Mouse (Mus musculus) brain, embryonic 14.5 days (tissue): ENCODE results near the gene Sp2. TPM values are rescaled to one million over a fixed set of nuclear protein-coding genes. Genes with fewer than 3 reads are reported as not detected.

Experiments used
- DNase-seq: peaks from one replicate; pipeline ENCODE4 v3.0.0-alpha.2; 2011; ENCODE audit warnings: low read depth
- CTCF ChIP-seq: fragments of 200-500 bp; IDR thresholded peaks from 2 replicates; pipeline ENCODE4 v1.5.1; 2012; ENCODE audit warnings: inconsistent platforms, mild to moderate bottlenecking, moderate library complexity, borderline replicate concordance; ENCODE audit not compliant: insufficient read depth, insufficient read length; ENCODE audit errors: extremely low read depth
- POLR2A ChIP-seq: fragments of 200-500 bp; IDR thresholded peaks from 2 replicates; pipeline ENCODE4 v1.6.1; 2012; ENCODE audit warnings: mild to moderate bottlenecking, inconsistent platforms, borderline replicate concordance; ENCODE audit not compliant: poor library complexity, insufficient read depth, insufficient read length, severe bottlenecking; ENCODE audit errors: extremely low read depth
- polyA plus RNA-seq: library from polyadenylated mRNA; depleted of rRNA; stranded (reverse); fragments of >200 nt; gene quantifications from 2 replicates; pipeline ENCODE4 v1.2.3, GENCODE M21; 2012

The Sp2 gene
- polyA plus RNA-seq, 1 experiment: 17.8 TPM

DNA sequence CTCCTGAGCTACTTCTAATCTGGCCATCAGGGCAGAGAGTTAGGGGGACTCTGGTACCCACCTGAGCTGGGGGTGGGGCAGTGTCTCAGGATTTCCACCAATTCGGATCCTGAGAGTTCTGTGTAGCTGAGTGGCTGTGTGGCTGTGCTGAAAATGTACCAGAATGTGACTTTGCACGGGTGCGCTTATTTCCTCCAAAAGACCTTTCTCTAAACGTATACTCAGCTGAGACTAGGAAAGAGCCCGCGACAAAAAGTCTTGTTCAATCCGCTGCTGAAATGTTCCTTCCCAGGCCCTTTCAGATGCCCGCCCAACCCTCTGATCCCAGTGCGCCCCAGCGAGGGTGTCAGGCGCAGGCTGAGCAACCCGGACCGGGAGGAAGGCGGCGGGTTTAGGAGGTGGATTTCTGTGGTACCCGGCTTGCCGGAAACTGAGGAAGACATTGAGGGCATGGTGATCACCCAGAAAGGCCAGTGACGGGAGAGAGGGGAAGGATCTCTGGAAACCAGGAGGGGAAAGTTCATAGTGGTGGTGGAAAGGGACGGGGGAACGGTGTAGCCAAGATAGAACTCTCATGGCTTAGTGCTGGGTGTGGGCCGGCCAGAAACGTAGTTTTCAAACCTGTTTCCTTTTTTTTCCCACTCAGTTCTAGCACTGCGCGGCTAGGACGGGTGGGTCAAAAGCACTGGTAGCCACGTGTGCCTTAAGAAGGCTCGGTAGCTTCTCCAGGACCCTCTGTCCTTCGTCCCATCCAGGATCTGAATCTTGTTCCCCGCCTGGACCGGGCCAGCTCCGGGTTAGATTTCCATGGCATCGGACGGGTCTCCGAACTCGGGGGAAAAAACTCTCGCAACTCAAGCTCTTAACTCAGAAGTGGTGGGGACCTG is 35.2 kb upstream of the Sp2 start:
- DNase-seq: no peak
- TF ChIP-seq POLR2A (no peak), CTCF (no peak)

DNA sequence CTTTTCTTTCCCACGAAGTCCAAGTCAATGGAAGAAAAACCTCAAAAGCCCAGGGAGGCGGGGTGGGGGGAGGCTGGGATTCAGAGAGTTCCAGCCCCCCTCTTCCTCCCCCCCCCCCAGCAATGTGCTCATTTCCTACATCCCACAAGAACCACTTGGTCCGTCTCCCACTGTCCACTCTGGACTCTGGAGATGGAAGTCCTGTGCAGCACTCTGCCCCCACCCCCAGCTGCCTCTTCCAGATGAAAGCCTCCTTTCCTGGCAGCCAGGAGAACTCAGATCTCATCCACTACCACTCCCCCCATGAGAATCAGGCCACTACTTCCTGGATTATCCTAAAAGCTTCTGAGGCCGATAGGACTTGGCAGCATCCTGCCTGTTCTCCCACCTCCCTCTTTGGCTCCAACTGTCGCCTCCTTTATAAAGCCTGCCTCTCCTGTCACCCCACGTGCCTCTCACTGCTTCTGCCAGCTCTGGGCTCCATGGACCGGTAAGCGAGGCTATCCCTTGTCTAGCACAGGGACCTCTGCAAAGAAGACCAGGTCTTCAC is 30.4 kb upstream of the Sp2 start, which contains the start of gene Sp6:
Gene Sp6, plus strand, starts transcription at position 274 of the 550 bp plus-strand sequence.
- TF ChIP-seq CTCF (no peak), POLR2A (no peak)
- peak; percentile 64 for DNase-seq

DNA sequence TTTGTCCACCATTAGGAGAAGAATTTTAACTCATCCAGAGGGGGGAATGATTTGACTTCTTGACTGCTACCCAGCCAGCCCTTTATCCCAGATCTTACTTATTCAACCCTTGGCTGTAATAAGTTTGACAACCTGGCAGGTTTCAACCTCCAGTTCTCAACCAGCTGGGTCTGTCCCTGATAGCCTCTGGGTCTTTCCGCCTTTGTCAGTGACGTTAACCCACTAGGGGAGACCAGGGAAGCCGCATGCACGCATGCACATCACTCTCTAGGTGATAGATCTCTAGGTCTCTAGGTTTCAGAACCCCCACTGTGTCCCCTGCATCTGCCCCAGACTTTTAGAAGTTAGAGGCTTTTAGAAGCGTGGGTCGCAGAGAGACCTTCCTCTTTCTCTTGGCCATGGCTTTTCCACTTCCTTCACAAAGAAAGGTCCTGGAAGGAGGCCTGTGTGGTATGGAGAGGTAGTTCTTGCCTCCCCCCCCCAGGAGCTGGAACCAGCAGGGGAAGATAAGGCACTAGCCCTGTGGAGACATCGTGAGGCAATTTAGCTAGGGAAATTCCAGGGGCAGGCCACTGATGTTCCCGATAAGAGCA is 26.5 kb upstream of the Sp2 start:
- DNase-seq: no peak
- TF ChIP-seq POLR2A (no peak), CTCF (no peak)

DNA sequence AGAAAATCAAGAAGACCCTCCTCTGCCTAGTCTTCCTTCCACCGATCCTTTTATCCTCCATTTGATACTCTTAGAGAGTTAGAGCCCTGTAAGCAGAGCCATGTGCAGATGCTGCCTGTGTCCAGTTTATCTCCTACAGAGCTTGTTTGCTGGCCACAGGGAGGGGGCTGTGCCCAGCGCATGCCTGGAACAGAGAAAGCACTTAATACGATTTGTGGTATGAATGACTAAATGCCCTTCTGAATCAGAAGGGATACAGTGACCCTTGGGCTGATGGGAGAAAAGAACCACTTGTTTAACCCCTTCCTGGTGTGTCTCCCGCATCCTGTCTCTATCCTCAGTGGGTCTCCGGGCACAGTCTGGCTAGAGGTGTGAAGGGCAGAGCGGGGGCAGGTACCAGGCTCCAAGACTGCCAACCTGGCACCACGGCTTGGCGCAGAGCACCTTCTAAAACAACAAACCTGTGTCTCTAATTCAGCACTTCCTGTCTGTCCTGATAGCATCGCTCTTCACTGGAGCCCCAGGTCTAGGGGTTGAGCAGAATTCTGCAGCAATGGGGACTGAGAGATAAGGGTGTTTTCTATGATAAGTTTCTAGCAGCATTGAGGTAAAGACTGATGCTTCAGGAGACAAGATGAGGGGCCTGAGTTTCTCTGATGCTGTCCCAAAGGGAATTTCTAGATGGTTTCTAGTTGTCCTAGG is 24.5 kb upstream of the Sp2 start:
- TF ChIP-seq POLR2A: no peak
- TF ChIP-seq CTCF: no peak
- no peak for DNase-seq

DNA sequence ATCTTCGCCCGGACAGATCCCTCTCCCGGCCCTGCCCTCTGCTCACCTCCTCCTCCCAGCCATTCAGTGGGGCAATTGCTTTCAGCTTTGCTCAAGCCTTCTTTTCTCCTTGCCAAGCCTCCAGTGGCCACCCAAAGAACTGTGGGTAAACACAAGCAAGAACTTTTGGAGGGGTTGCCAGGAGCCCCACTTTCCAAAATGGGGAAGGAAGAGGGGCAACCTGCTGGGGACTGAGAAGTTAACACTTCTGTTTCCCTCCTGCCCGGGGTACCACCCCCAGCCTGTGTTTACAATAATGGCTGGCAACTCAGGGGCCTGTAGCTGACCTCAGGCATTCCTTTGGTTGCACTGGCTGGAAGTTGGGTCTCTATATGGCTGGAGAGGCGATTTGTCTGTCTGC is 20.4 kb upstream of the Sp2 start:
- no peak for DNase-seq
- TF ChIP-seq CTCF (no peak), POLR2A (no peak)

DNA sequence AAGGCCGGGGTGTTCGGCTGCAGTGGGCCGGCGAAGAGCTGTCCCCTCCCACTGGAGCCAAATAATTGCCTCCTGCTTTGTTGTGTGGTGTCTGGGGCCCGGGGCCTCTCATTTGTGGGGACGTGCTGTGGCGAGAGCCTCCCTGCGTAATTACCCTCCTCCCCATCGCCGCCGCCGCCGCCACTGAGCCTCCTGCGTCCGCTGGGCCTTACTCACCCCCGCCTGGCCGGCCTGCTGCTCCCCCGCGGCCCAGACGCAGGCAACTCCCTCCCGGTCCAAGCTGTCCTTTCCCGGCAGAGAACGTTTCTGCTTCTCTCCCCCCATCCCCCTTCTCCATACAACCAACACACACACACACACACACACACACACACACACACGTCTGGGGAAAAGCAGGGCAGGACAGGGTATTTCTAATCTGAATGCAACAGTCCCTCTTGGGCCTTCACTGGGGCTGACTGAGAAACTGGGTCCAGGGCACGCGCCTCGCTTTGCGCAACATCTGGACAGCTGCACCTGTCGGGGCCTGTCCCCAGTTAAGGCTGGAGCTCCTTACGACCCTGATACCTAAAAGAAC is 14.7 kb upstream of the Sp2 start:
- peak; percentile 74 for DNase-seq
- TF ChIP-seq POLR2A: no peak
- no peak for TF ChIP-seq CTCF

DNA sequence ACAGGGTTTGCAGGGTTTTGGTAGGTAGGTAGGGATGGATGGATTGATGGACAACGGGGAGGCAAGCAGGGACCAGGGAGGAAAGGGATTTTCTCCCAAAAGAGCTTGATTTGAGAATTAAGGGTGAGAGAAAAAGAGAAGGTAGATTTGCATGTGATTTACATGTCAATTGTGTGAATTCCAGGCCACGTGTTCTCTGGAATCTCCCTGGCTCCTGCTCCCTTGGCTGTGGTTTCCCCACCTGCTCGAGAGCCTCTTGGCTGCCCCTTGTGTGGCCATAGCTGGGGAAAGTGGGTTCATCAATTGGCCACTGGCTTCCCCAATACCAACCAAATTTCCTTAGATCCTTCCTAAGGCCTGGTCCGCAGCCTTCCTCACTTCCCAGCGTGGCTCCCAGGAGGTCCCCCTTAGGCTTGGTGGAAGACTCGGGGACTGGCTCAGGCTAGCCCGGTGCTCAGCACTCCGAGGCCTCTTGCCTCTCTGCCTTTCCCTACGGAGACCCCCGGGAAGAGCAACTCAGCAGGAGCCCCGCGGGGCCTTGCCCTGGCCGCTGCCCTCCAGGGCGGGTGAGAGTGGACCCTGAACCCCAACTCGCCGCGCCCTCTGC is 14.1 kb upstream of the Sp2 start:
- DNase-seq: peak; percentile 76
- no peak for TF ChIP-seq POLR2A
- no peak for TF ChIP-seq CTCF

DNA sequence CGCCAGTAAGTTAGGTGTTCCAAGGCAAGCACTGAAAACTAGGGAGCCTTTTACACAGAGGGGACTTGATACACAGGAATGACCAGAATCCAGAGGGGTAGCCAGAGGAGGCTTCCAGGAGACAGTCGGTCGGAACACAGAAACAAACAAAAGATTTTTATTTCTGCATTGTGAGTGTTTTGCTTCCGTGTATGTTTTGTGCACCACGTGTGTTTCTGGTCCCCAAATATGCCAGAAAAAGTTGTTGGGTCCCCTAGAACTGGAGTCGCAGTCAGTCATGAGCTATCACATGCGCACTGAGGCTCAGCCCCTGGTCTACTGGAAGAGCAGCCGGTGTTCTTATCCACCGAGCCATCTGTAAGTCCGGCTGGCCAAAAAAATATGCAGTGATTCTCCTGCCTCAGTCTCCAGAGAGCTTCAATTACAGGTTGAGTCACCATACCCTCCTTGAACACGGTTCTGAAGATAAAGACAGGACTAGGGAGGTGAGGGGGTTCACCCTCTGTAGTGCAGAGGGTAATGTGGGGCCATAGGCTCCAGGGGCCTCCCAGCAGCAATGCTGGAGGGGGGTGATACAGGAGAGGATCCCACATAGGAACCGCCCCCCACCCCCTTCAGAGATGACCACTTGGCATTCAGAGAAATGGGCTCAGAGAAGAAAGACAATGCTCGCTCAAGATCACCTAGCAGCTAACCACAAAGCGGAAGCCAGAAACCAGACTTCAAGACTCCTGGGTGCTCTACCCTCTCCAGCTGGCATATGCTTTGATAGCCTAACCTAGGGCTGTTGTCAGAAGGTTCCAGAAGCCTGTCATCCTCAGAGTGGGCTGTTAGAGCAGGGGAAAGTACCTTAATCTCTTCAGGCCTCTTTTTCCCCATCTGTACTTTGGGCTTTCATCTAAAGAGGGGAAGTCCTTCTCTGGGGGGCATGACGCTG is 13.3 kb upstream of the Sp2 start:
- TF ChIP-seq POLR2A (no peak), CTCF (no peak)
- DNase-seq: no peak

DNA sequence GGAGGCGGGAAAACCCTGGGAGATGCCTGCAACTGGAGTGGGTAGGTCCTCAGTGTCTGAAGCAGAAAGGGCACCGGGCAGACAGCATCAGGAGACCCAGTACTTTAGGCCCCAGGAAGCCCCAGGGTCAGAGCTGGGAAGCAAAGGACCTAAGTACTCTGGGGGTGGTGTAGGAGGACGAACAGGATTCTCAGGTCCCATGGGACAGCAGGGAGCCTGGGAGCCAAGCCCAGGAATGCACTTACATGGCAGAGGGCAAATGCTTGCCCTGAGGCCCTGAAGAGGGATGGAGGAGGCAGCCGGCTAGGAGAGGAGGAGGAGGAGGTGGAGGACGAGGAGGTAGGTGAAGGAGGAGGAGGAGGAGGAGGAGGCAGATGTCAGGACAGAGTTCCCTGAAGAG is 12.3 kb upstream of the Sp2 start:
- TF ChIP-seq POLR2A: no peak
- DNase-seq: no peak
